Mouse (Mus musculus): ENCODE results near the gene Iqgap2. TPM values are rescaled to one million over a fixed set of nuclear protein-coding genes. Genes with fewer than 3 reads are reported as not detected.

Gene Iqgap2
- total and polyA plus RNA-seq, 3 experiments: 0.61 to 2.5 (median 2.2) TPM

- Histone ChIP-seq H3K36me3 (ENCODE audit: control insufficient read depth, insufficient read depth, low read length) (no peaks in the 10 kb centered on the region), H3K27me3 (ENCODE audit: control insufficient read depth, insufficient read depth, low read length) (no peaks in the 10 kb centered on the region), H3K4me1 (ENCODE audit: control insufficient read depth, insufficient read depth, low read length) (no peaks in the 10 kb centered on the region), H3K27ac (no peak overlapping the region), H3K9ac (ENCODE audit: low read depth, low read length) (no peak overlapping the region), H3K79me2 (replicated peaks; ENCODE audit: control insufficient read depth, insufficient read depth, low read length) (no peaks in the 10 kb centered on the region), H3K4me3 (no peak overlapping the region)
- no peak for DNase-seq
- TF ChIP-seq CTCF (IDR thresholded peaks at IDR 0.05) (no peak), EP300 (IDR thresholded peaks at IDR 0.05; ENCODE audit: insufficient read depth, low read depth, low read length) (no peak)
- WGBS: 69% methylated on average over 11 of the region's 11 CpGs
- intact Hi-C loops (cut with DNase I): no loop called here
Observed at GRCm38 (mm10) chr13:95747541-95747940, 144.2 kb downstream of the Iqgap2 start.

- Histone ChIP-seq H3K4me1 (ENCODE audit: control insufficient read depth, insufficient read depth, low read length) (no peaks in the 10 kb centered on the region), H3K27ac (no peak overlapping the region), H3K4me3 (no peak overlapping the region), H3K9ac (ENCODE audit: low read depth, low read length) (no peak overlapping the region), H3K27me3 (ENCODE audit: control insufficient read depth, insufficient read depth, low read length) (no peaks in the 10 kb centered on the region), H3K36me3 (ENCODE audit: control insufficient read depth, insufficient read depth, low read length) (no peaks in the 10 kb centered on the region), H3K79me2 (replicated peaks; ENCODE audit: control insufficient read depth, insufficient read depth, low read length) (no peaks in the 10 kb centered on the region)
- TF ChIP-seq CTCF (IDR thresholded peaks at IDR 0.05) (no peak), POLR2A (IDR thresholded peaks at IDR 0.05; ENCODE audit: insufficient read depth, low read depth, low read length) (no peak), EP300 (IDR thresholded peaks at IDR 0.05; ENCODE audit: insufficient read depth, low read depth, low read length) (no peak)
- intact Hi-C loops (cut with DNase I): no loop called here
- DNase-seq: no peak
- WGBS: 81% methylated on average over 7 of the region's 7 CpGs
Observed at GRCm38 (mm10) chr13:95747101-95747500, 144.6 kb downstream of the Iqgap2 start.

DNA sequence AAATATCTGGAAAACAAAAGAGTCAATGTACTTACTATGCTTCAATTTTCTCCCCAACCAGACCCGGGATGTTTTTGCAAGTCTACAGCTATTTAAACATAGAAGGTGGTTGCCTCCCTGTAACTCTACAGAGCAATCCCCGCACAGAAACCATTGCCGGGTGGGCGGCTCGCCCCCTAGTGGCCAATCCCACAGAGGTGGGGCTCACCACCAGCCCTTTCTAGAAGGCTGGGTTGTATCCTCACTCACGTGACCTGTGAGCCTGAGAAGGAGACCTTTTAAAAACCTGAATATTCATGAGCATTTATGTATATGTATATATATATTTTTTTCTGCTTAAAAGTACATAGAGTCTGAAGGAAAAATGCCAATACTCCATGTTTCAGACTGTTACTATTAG lies 145.2 kb downstream of the Iqgap2 start:
- Histone ChIP-seq H3K27ac (no peak overlapping the region), H3K9ac (ENCODE audit: low read depth, low read length) (no peak overlapping the region), H3K36me3 (ENCODE audit: control insufficient read depth, insufficient read depth, low read length) (no peaks in the 10 kb centered on the region), H3K27me3 (ENCODE audit: control insufficient read depth, insufficient read depth, low read length) (no peaks in the 10 kb centered on the region), H3K4me3 (no peak overlapping the region), H3K4me1 (ENCODE audit: control insufficient read depth, insufficient read depth, low read length) (no peaks in the 10 kb centered on the region), H3K79me2 (replicated peaks; ENCODE audit: control insufficient read depth, insufficient read depth, low read length) (no peaks in the 10 kb centered on the region)
- TF ChIP-seq CTCF (IDR thresholded peaks at IDR 0.05) (peak; percentile 87), EP300 (IDR thresholded peaks at IDR 0.05; ENCODE audit: insufficient read depth, low read depth, low read length) (no peak), POLR2A (IDR thresholded peaks at IDR 0.05; ENCODE audit: insufficient read depth, low read depth, low read length) (no peak)
- intact Hi-C loops (cut with DNase I): no loop called here
- DNase-seq: peak; percentile 34 to 53
- 9% methylated on average over 6 of the region's 6 CpGs for WGBS

GRCm38 (mm10) chr13:95745451-95745850 lies 146.3 kb downstream of the Iqgap2 start:
- no peak overlapping the region for H3K27ac ChIP-seq
- TF ChIP-seq POLR2A (IDR thresholded peaks at IDR 0.05; ENCODE audit: insufficient read depth, low read depth, low read length) (no peak), CTCF (IDR thresholded peaks at IDR 0.05) (no peak), EP300 (IDR thresholded peaks at IDR 0.05; ENCODE audit: insufficient read depth, low read depth, low read length) (no peak)
- H3K4me3 ChIP-seq: no peak overlapping the region
- no peaks in the 10 kb centered on the region for H3K4me1 ChIP-seq (ENCODE audit: control insufficient read depth, insufficient read depth, low read length)
- H3K9ac ChIP-seq (ENCODE audit: low read depth, low read length): no peak overlapping the region
- no peaks in the 10 kb centered on the region for H3K79me2 ChIP-seq (replicated peaks; ENCODE audit: control insufficient read depth, insufficient read depth, low read length)
- no peaks in the 10 kb centered on the region for H3K36me3 ChIP-seq (ENCODE audit: control insufficient read depth, insufficient read depth, low read length)
- H3K27me3 ChIP-seq (ENCODE audit: control insufficient read depth, insufficient read depth, low read length): no peaks in the 10 kb centered on the region
- DNase-seq: no peak
- intact Hi-C loops (cut with DNase I): no loop called here
- 69% methylated on average over 4 of the region's 4 CpGs for WGBS

DNA sequence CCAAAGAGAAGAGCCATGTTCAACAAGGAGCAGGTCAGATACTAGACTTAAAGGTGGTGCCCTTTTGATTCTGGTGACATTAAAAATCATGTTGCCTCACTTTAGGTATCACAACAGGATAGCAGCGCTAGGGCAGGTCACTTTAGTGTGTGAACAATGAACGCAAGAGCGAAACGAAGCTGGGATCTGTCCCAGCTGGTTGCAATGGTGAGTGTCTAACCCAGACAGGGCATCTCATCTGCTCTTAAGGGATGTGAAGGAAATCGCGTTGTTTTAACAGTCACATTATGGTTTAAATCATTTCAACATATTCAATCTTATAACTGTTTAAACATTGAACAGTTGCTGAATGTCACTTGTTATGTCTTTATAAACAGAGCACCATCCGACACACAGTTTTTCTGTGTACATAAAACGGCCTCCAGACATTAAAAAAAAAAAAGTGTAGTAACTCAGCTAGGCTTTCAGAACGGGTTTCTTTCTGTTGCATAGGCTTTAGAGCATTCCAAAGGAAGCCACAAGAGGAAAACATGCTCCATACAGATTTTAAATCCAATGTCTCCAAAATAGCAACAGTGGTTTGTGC lies 148.7 kb downstream of the Iqgap2 start:
- Histone ChIP-seq H3K36me3 (ENCODE audit: control insufficient read depth, insufficient read depth, low read length) (no peaks in the 10 kb centered on the region), H3K79me2 (replicated peaks; ENCODE audit: control insufficient read depth, insufficient read depth, low read length) (no peaks in the 10 kb centered on the region), H3K4me3 (no peak overlapping the region), H3K4me1 (ENCODE audit: control insufficient read depth, insufficient read depth, low read length) (no peaks in the 10 kb centered on the region), H3K27me3 (ENCODE audit: control insufficient read depth, insufficient read depth, low read length) (no peaks in the 10 kb centered on the region), H3K27ac (no peak overlapping the region), H3K9ac (ENCODE audit: low read depth, low read length) (no peak overlapping the region)
- TF ChIP-seq POLR2A (IDR thresholded peaks at IDR 0.05; ENCODE audit: insufficient read depth, low read depth, low read length) (no peak), EP300 (IDR thresholded peaks at IDR 0.05; ENCODE audit: insufficient read depth, low read depth, low read length) (no peak), CTCF (IDR thresholded peaks at IDR 0.05) (no peak)
- WGBS: 77% methylated on average over 9 of the region's 9 CpGs
- intact Hi-C loops (cut with DNase I): no loop called here
- DNase-seq: no peak

- no peaks in the 10 kb centered on the region for H3K4me1 ChIP-seq (ENCODE audit: control insufficient read depth, insufficient read depth, low read length)
- TF ChIP-seq EP300 (IDR thresholded peaks at IDR 0.05; ENCODE audit: insufficient read depth, low read depth, low read length): no peak
- TF ChIP-seq CTCF (IDR thresholded peaks at IDR 0.05): no peak
- TF ChIP-seq POLR2A (IDR thresholded peaks at IDR 0.05; ENCODE audit: insufficient read depth, low read depth, low read length): no peak
- intact Hi-C loops (cut with DNase I): no loop called here
- H3K27me3 ChIP-seq (ENCODE audit: control insufficient read depth, insufficient read depth, low read length): no peaks in the 10 kb centered on the region
- H3K9ac ChIP-seq (ENCODE audit: low read depth, low read length): no peak overlapping the region
- H3K36me3 ChIP-seq (ENCODE audit: control insufficient read depth, insufficient read depth, low read length): no peaks in the 10 kb centered on the region
- no peaks in the 10 kb centered on the region for H3K79me2 ChIP-seq (replicated peaks; ENCODE audit: control insufficient read depth, insufficient read depth, low read length)
- no peak overlapping the region for H3K27ac ChIP-seq
- H3K4me3 ChIP-seq: no peak overlapping the region
- DNase-seq: no peak
- WGBS: 84% methylated on average over 11 of the region's 11 CpGs
Observed at GRCm38 (mm10) chr13:95741813-95742689, 149.7 kb downstream of the Iqgap2 start.

Measured in heart, adult 2 months (tissue).